Mouse (Mus musculus): ENCODE measurements around the gene Zbtb16.

Gene Zbtb16

DNA sequence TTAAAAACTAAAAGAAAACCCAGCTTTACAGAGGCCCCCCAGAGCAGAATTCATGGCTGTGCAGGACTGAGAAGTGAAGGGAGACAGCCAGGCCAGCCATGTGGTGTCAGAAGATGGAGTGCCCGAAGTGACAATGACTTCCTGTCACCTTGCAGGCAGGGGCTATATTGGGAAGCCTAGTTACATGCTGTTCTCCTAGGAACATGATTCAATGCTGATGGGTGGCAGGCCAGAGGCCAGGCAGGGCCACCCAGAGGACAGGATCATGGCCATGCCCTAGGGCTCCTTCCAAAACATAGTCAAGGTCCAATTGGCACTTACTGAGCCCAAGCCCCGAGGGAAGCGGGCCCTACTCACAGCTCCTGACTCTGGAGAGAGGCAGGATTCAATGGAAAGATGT, 106.6 kb downstream of the Zbtb16 start:
- DNase-seq (ENCODE audit: low spot score in 2 of 2): no peak

DNA sequence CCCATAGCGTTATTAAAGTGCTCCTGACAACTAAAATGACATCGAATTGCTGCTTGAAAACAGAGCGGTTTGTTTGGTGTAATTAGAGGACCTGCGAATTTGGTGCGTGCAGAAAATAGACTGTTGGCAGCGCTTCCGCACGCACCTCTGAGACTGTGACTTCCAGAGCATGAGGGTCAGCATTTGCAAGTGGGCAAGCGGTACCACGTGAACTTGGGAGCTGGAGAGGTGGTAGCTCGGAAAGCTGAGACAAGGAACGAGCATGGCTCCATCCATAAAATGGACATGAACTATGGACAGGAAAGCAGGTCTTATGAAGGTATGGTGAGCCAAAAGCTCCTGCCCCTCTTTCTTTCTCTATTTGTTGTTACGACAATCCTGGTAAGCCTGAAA, 107.3 kb downstream of the Zbtb16 start:
- no peak for DNase-seq (ENCODE audit: low spot score in 2 of 2)

- no peak for DNase-seq (ENCODE audit: low spot score in 2 of 2)
These were observed 107.8 kb downstream of the Zbtb16 start for GRCm38 (mm10) chr9:48728083-48728730.

DNA sequence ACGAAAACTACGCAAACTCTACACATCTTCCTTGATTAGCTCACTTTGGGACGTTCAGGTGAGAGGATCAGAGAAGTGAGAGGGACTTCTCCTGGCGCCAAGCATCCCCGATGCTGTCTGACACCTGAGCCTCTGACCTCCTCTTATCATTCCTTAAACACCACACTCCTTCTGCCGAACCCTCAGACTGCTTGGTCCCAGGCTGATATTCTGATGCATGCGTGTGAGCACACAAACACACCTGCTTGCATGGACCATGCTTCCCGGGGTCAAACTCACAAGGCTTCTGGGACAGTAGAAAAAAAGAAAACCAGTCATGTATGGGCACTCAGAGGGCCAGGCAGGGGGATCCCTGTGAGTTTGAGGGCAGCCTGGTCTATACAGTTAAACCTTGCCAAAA, 109.7 kb downstream of the Zbtb16 start:
- no peak for DNase-seq (ENCODE audit: low spot score in 2 of 2)

DNA sequence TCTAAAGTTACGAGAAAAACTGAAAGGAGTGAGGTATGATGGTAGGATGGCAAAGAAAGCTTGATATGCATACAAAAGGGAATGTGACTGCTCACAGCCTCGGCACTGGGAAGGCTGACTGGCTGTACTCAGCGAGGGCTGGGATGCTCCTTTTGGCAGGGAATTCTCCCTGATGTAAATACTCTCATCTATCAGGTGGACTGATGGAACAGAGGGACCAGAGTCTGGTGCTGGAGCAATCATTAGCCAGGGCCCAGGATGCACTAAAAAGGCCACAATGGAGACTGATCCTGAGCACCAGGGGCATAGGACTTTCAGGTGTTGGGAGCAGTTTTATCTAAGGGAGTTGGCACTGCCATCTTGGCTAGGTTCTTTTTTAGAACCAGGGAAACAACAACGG, 110.1 kb downstream of the Zbtb16 start:
- DNase-seq (ENCODE audit: low spot score in 2 of 2): no peak

GRCm38 (mm10) chr9:48725161-48725560, 110.9 kb downstream of the Zbtb16 start:
- no peak for DNase-seq (ENCODE audit: low spot score in 2 of 2)

DNA sequence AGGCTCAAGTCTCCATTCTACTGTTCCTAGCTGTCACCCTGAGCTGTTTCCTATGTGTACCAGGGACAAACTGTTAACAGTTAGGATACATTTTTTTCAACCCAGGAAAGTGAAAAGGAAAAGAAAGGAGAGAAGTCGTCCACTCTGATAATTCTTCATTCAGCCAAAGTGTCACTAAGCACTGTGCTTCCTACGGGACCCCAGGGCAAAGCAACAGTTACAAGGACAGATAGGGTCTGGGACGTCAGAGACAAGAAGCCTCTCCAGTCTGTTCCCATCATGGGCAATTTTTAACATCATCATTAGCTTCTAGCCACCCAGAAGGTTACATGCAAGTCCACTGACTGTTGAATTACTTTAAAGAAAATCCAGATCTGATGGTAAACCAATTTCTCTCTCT, 111.3 kb downstream of the Zbtb16 start:
- no peak for DNase-seq (ENCODE audit: low spot score in 2 of 2)

DNA sequence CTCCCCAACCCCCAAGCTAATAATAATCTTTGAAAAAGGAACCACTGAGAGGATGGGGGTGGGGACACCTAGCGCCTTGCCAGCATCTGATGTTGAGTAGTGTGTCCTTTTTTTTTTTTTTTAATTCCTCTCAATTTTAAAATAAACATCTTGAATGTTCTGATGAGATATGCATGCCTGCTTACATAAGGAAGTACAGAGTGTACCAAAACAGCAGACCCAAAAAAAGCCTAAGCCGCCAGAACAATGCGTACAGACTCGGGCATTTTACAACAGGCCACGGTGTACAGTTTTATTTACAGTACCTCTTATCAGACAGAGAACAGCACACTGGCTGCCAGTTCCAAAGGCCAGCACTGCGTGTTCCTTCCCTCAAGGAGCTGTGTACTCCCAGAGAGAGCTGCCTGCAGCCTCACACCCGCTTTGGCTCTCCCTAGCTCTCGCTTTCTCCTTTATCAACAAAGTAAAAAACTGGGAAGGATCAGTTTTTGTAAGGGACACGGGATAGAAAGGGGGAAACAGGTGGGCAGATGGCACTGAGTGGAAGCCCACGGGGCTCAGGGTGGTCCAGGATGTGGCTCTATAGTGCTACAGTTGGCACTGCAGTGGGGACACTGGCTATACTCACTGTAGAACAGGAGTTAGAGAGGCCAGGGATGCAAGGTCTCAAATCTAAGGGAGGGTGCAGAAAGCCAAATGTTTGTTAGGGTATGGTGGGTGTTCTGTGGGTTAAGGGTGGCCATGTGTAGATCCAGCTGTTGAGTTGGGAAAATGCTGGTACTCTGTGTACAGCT, 112.3 kb downstream of the Zbtb16 start:
- no peak for DNase-seq (ENCODE audit: low spot score in 2 of 2)

DNA sequence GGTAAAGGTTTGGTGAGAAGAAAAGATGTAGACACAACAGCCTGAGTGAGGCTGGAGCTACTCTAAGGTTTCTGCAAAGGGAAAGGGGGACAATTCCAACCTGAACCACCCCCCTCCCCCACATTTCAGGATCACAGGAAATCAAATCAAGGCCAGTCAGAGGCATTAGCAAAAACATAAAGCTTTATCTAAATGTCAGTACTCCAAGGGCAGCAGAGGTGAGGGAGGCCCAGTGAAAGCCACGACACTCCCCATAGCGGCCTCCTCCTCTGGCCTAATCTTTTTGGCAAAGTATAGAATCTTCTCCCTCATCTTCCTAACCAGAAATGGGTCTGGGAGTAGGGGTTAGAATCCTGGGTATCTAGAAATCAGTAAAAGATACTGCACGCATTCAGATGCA, 113.0 kb downstream of the Zbtb16 start:
- DNase-seq (ENCODE audit: low spot score in 2 of 2): no peak

- no peak for DNase-seq (ENCODE audit: low spot score in 2 of 2)
These were observed 113.6 kb downstream of the Zbtb16 start for GRCm38 (mm10) chr9:48722261-48722920.

DNA sequence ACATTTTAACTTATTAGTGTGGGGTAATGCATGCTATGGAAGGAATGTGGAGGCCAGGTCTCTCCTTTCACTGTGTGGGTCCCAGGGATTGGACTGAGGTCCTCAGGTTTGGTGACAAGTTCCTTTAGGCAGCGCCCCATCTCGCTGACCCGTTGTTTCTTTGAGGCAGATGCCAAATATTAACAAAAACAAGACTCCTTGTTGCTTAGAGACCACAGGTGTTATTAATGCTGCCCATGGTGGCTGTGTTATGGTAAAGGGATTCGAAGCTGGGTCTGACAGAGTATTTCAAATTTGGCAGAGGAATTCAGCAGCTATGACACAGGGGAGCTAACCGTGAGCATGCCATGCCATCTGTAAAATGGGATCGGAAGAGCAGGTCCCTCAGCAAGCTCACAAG, 114.4 kb downstream of the Zbtb16 start:
- no peak for DNase-seq (ENCODE audit: low spot score in 2 of 2)

DNA sequence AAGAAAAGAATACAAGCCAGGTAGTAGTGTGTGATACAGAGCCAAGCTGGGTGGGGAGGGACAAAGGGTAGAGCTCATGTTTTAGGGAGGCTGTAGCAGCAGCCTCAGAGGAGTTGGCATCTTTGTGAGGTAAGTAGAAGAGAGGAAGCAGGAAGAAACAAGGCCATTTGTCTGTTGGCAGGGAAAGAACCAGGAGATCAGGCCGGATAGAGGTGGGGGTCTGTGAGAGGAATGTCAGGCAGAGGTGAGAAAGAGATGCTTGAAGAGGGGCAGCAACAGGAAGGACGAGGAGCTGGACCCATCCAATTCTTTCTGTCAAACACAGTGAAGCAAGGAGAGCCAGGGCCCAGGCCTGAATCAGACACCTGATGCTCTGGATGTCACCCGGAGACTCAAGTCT, 114.8 kb downstream of the Zbtb16 start:
- no peak for DNase-seq (ENCODE audit: low spot score in 2 of 2)

- DNase-seq (ENCODE audit: low spot score in 2 of 2): no peak
These were observed 115.6 kb downstream of the Zbtb16 start for GRCm38 (mm10) chr9:48720251-48720963.

GRCm38 (mm10) chr9:48719619-48720018, 116.4 kb downstream of the Zbtb16 start:
- DNase-seq (ENCODE audit: low spot score in 2 of 2): no peak

DNA sequence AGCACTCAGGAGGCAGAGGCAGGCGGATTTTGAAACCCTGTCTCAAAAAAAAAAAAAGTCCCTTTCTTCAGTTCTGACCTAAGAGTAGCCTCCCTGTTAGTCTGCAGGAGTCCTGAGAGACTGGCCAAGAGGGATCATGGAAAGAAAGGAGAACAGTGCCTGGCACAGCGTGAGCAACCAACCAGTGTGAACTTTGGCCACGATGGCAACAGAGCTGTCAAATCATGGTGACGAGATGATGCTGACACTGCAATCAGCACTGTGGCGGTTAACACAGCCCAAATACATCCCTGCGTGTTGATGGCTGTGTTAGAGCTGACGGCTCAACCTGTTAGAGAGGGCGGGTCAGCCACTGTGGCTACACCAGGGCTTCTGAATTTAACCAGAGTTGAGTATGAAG, 119.5 kb downstream of the Zbtb16 start:
- no peak for DNase-seq (ENCODE audit: low spot score in 2 of 2)

GRCm38 (mm10) chr9:48715042-48715441, 121.0 kb downstream of the Zbtb16 start:
- DNase-seq (ENCODE audit: low spot score in 2 of 2): no peak

- DNase-seq (ENCODE audit: low spot score in 2 of 2): no peak
These were observed 122.2 kb downstream of the Zbtb16 start for GRCm38 (mm10) chr9:48713779-48714178.

GRCm38 (mm10) chr9:48712985-48713765, 122.8 kb downstream of the Zbtb16 start:
- DNase-seq (ENCODE audit: low spot score in 2 of 2): no peak

- DNase-seq (ENCODE audit: low spot score in 2 of 2): no peak
These were observed 124.2 kb downstream of the Zbtb16 start for GRCm38 (mm10) chr9:48711826-48712225.

- no peak for DNase-seq (ENCODE audit: low spot score in 2 of 2)
These were observed 124.7 kb downstream of the Zbtb16 start for GRCm38 (mm10) chr9:48711296-48711781.

Data from spleen, postnatal 10 days (tissue).